ENCODE assay signal across 13 mouse cellular contexts in the genomic region with DNA sequence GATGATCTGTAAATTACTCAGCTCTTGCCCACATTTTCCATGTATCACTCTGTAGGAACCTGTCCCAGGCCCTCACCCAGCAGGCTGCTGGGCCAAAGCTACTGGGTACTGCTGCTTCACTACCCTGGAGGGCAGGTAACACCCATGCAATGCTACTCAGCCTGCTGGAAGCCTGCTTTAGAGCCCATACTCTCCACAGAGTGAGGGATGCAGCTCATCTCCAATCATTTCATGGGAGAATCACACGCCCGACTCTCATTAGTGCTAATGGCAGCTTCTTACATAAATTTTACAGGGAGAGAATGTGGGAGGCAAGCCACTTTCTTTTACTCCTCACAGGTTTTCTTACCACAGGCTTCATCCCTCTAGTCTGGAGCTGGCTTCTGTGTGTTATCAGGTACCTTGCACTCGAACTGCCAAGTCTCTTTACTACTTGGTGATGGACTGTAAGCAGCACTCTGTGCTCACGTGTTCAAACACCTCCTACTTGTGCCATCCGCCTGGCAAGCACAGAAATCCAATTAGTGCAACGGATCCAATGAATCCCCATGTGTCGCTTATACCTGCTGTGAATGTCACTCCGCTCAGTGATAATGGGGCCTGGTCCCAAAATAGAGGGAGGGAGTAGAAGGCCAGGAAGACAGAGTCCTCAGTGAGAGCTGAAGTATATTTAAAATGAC.
DNase-seq lines count a peak whose midpoint lies in the region; ATAC-seq and TF ChIP-seq lines count a peak whose summit lies in the region.
"Had no signal": no experiment of that assay in that cellular context is flagged by ENCODE, and none has a peak within 500 bp of the region (broad histone marks: within the 10 kb centered on the region; RNA-seq: fewer than 3 reads in every experiment).

No protein-coding gene starts in this region.

- no peak for TF ChIP-seq CTCF in kidney, adult 2 months (conservative IDR thresholded peaks at IDR 0.05; ENCODE audit: insufficient read depth, insufficient read length, low read depth, low read length)

- TF ChIP-seq POLR2A in kidney, adult 2 months (IDR thresholded peaks at IDR 0.05; ENCODE audit: low read depth, low read length), result no peak

- no peak overlapping the region for H3K9ac ChIP-seq in forebrain, embryonic 12.5 days
- no peak overlapping the region for H3K9ac ChIP-seq in forebrain, embryonic 11.5 days (ENCODE audit: low read length)
- H3K9ac ChIP-seq in hindbrain, embryonic 15.5 days, result no peak overlapping the region
- no peak overlapping the region for H3K9ac ChIP-seq in midbrain, embryonic 16.5 days (ENCODE audit: low read depth, low read length)
- H3K9ac ChIP-seq: embryonic facial prominence, embryonic 13.5 days; limb, embryonic 15.5 days; stomach, embryonic 15.5 days had no signal

- no peaks in the 10 kb centered on the region for H3K4me1 ChIP-seq in forebrain, embryonic 12.5 days
- no peaks in the 10 kb centered on the region for H3K4me1 ChIP-seq in forebrain, embryonic 11.5 days (replicated peaks; ENCODE audit: control insufficient read depth, insufficient read depth, low read length)
- peaks cover 26% of the 10 kb centered on the region for H3K4me1 ChIP-seq in hindbrain, embryonic 15.5 days (replicated peaks)
- peaks cover 9% of the 10 kb centered on the region for H3K4me1 ChIP-seq in midbrain, embryonic 16.5 days (ENCODE audit: control insufficient read depth, insufficient read depth, low read length)
- no peaks in the 10 kb centered on the region for H3K4me1 ChIP-seq in kidney, adult 2 months (ENCODE audit: control insufficient read depth, insufficient read depth, low read length)
- H3K4me1 ChIP-seq: embryonic facial prominence, embryonic 13.5 days; limb, embryonic 15.5 days; stomach, embryonic 15.5 days had no signal

- H3K36me3 ChIP-seq in forebrain, embryonic 12.5 days (replicated peaks), result no peaks in the 10 kb centered on the region
- no peaks in the 10 kb centered on the region for H3K36me3 ChIP-seq in forebrain, embryonic 11.5 days (ENCODE audit: control insufficient read depth, insufficient read depth, low read length)
- H3K36me3 ChIP-seq in hindbrain, embryonic 15.5 days, result no peaks in the 10 kb centered on the region
- no peaks in the 10 kb centered on the region for H3K36me3 ChIP-seq in midbrain, embryonic 16.5 days (ENCODE audit: control insufficient read depth, insufficient read depth, low read length)
- H3K36me3 ChIP-seq in kidney, adult 2 months (ENCODE audit: control insufficient read depth, insufficient read depth, low read length), result no peaks in the 10 kb centered on the region
- H3K36me3 ChIP-seq: embryonic facial prominence, embryonic 13.5 days; limb, embryonic 15.5 days; stomach, embryonic 15.5 days had no signal

- H3K27me3 ChIP-seq in forebrain, embryonic 12.5 days, result no peaks in the 10 kb centered on the region
- no peaks in the 10 kb centered on the region for H3K27me3 ChIP-seq in forebrain, embryonic 11.5 days (ENCODE audit: control insufficient read depth, insufficient read depth, low read length)
- no peaks in the 10 kb centered on the region for H3K27me3 ChIP-seq in hindbrain, embryonic 15.5 days
- no peaks in the 10 kb centered on the region for H3K27me3 ChIP-seq in midbrain, embryonic 16.5 days (ENCODE audit: control insufficient read depth, insufficient read depth, low read depth, low read length)
- H3K27me3 ChIP-seq in kidney, adult 2 months (replicated peaks; ENCODE audit: control insufficient read depth, insufficient read depth, low read length), result no peaks in the 10 kb centered on the region
- H3K27me3 ChIP-seq: embryonic facial prominence, embryonic 13.5 days; limb, embryonic 15.5 days; stomach, embryonic 15.5 days had no signal

- no peaks in the 10 kb centered on the region for H3K9me3 ChIP-seq in forebrain, embryonic 12.5 days
- H3K9me3 ChIP-seq in forebrain, embryonic 11.5 days (ENCODE audit: control insufficient read depth, low read length), result no peaks in the 10 kb centered on the region
- H3K9me3 ChIP-seq in hindbrain, embryonic 15.5 days, result no peaks in the 10 kb centered on the region
- no peaks in the 10 kb centered on the region for H3K9me3 ChIP-seq in midbrain, embryonic 16.5 days (replicated peaks; ENCODE audit: control insufficient read depth, low read length, poor library complexity, severe bottlenecking)
- H3K9me3 ChIP-seq: embryonic facial prominence, embryonic 13.5 days; limb, embryonic 15.5 days; stomach, embryonic 15.5 days had no signal

- ATAC-seq in forebrain, embryonic 12.5 days (ENCODE audit: low FRiP score), result no peak
- no peak for ATAC-seq in forebrain, embryonic 11.5 days (replicated peaks; ENCODE audit: low FRiP score)
- peak; percentile 75 for ATAC-seq in hindbrain, embryonic 15.5 days (ENCODE audit: low FRiP score, low read depth)
- ATAC-seq in midbrain, embryonic 16.5 days, result 0 out of 2 replicates have a peak, but pooled peaks have one; percentile 18

- no peak overlapping the region for H3K4me2 ChIP-seq in forebrain, embryonic 12.5 days
- no peak overlapping the region for H3K4me2 ChIP-seq in forebrain, embryonic 11.5 days (ENCODE audit: low read depth, low read length, severe bottlenecking)
- H3K4me2 ChIP-seq in hindbrain, embryonic 15.5 days, result no peak overlapping the region
- no peak overlapping the region for H3K4me2 ChIP-seq in midbrain, embryonic 16.5 days (ENCODE audit: low read length)
- H3K4me2 ChIP-seq: embryonic facial prominence, embryonic 13.5 days; limb, embryonic 15.5 days; stomach, embryonic 15.5 days had no signal

- 56% methylated on average over 8 of the region's 8 CpGs for WGBS in forebrain, embryonic 12.5 days
- WGBS in forebrain, embryonic 11.5 days, result 62% methylated on average over 8 of the region's 8 CpGs
- 44% methylated on average over 8 of the region's 8 CpGs for WGBS in hindbrain, embryonic 15.5 days
- 55% methylated on average over 8 of the region's 8 CpGs for WGBS in midbrain, embryonic 16.5 days
- WGBS in kidney, adult 2 months, result 71% methylated on average over 8 of the region's 8 CpGs

- DNase-seq in forebrain, embryonic 11.5 days (ENCODE audit: low spot score), result no peak
- peak; percentile 66 for DNase-seq in cerebellum, adult 9-10 months
- DNase-seq in spleen, postnatal 14 days (ENCODE audit: low spot score in 2 of 2), result no peak
- DNase-seq in kidney, adult 2 months, result no peak
- no peak for DNase-seq in urinary bladder, postnatal 10 days (ENCODE audit: low spot score)
- DNase-seq: adrenal gland, adult 2 months; kidney, adult 11 months had no signal

- no peak overlapping the region for H3K4me3 ChIP-seq in forebrain, embryonic 12.5 days (replicated peaks)
- no peak overlapping the region for H3K4me3 ChIP-seq in forebrain, embryonic 11.5 days (ENCODE audit: low read depth, low read length)
- no peak overlapping the region for H3K4me3 ChIP-seq in hindbrain, embryonic 15.5 days
- H3K4me3 ChIP-seq in midbrain, embryonic 16.5 days (ENCODE audit: low read depth, low read length), result no peak overlapping the region
- H3K4me3 ChIP-seq in kidney, adult 2 months (ENCODE audit: insufficient read depth, low read depth, low read length), result no peak overlapping the region
- H3K4me3 ChIP-seq: embryonic facial prominence, embryonic 13.5 days; limb, embryonic 15.5 days; stomach, embryonic 15.5 days had no signal

- 0 out of 2 replicates have a peak overlapping the region, but pooled peaks have one; percentile 25 for H3K27ac ChIP-seq in forebrain, embryonic 12.5 days
- H3K27ac ChIP-seq in forebrain, embryonic 11.5 days (ENCODE audit: low read depth, low read length), result no peak overlapping the region
- peak overlapping the region; percentile 70 for H3K27ac ChIP-seq in hindbrain, embryonic 15.5 days (replicated peaks)
- H3K27ac ChIP-seq in midbrain, embryonic 16.5 days (ENCODE audit: low read length), result peak overlapping the region; percentile 56
- no peak overlapping the region for H3K27ac ChIP-seq in kidney, adult 2 months (ENCODE audit: insufficient read depth, low read depth, low read length)
- H3K27ac ChIP-seq: embryonic facial prominence, embryonic 13.5 days; limb, embryonic 15.5 days; stomach, embryonic 15.5 days had no signal

Comparison
In these comparisons a context has a peak if more than half of its experiments do, and no peak if none do; other contexts are left out.
1. H3K27ac ChIP-seq: peak in forebrain, embryonic 12.5 days (single experiment), hindbrain, embryonic 15.5 days (single experiment) and midbrain, embryonic 16.5 days (single experiment); none in forebrain, embryonic 11.5 days (single experiment) and kidney, adult 2 months (single experiment).
2. ATAC-seq: peak in hindbrain, embryonic 15.5 days (single experiment) and midbrain, embryonic 16.5 days (single experiment); none in forebrain, embryonic 12.5 days (single experiment) and forebrain, embryonic 11.5 days (single experiment).